Mouse (Mus musculus): ENCODE measurements around the gene Cdkl1. TPM values are rescaled to one million over a fixed set of nuclear protein-coding genes. Genes with fewer than 3 reads are reported as not detected.

Gene Cdkl1
- total and polyA plus RNA-seq, 3 experiments = 0.08 to 0.32 TPM; not detected in 1

GRCm38 (mm10) chr12:69809439-69809838 lies 18.4 kb upstream of the Cdkl1 start:
- Histone ChIP-seq H3K27ac (ENCODE audit: control insufficient read depth, low read depth, low read length) (no peak overlapping the region), H3K9me3 (replicated peaks; ENCODE audit: insufficient read depth, low read length) (no peaks in the 10 kb centered on the region), H3K36me3 (ENCODE audit: control insufficient read depth in 1 of 2, insufficient read depth in 2 of 2, low read length in 2 of 2) (no peaks in the 10 kb centered on the region; a peak in 3 of 4 replicates), H3K79me2 (ENCODE audit: control insufficient read depth, insufficient read depth, low read length, poor library complexity) (no peaks in the 10 kb centered on the region), H3K4me3 (ENCODE audit: control insufficient read depth in 1 of 2, insufficient read depth in 1 of 2, low read depth in 2 of 2, low read length in 2 of 2) (no peak overlapping the region), H3K4me1 (ENCODE audit: control insufficient read depth in 1 of 2, insufficient read depth in 2 of 2, low read length in 2 of 2) (peaks cover 3 to 6% of the 10 kb centered on the region in 2 experiments; a peak in 3 of 4 replicates), H3K27me3 (ENCODE audit: control insufficient read depth in 1 of 2, insufficient read depth in 2 of 2, low read length in 2 of 2) (no peaks in the 10 kb centered on the region), H3K9ac (ENCODE audit: control insufficient read depth, low read depth, low read length, poor library complexity, severe bottlenecking) (no peak overlapping the region)
- TF ChIP-seq JUND (IDR thresholded peaks at IDR 0.05; ENCODE audit: low read depth, low read length) (no peak), USF1 (IDR thresholded peaks at IDR 0.05; ENCODE audit: low read depth, low read length) (no peak), UBTF (IDR thresholded peaks at IDR 0.05; ENCODE audit: borderline replicate concordance, insufficient read depth, low read depth, low read length) (no peak), ZMIZ1 (IDR thresholded peaks at IDR 0.05; ENCODE audit: low read depth, low read length) (no peak), MXI1 (IDR thresholded peaks at IDR 0.05; ENCODE audit: low read depth, low read length) (no peak), CHD1 (IDR thresholded peaks at IDR 0.05; ENCODE audit: low read depth, low read length) (no peak), RCOR1 (IDR thresholded peaks at IDR 0.05; ENCODE audit: low read depth, low read length) (no peak), MYB (IDR thresholded peaks at IDR 0.05; ENCODE audit: low read depth, low read length) (no peak)
- no peak for DNase-seq (ENCODE audit: low read depth, low spot score)

- H3K79me2 ChIP-seq (ENCODE audit: control insufficient read depth, insufficient read depth, low read length, poor library complexity) = no peaks in the 10 kb centered on the region
- H3K27me3 ChIP-seq (ENCODE audit: control insufficient read depth in 1 of 2, insufficient read depth in 2 of 2, low read length in 2 of 2) = no peaks in the 10 kb centered on the region
- H3K9me3 ChIP-seq (replicated peaks; ENCODE audit: insufficient read depth, low read length) = no peaks in the 10 kb centered on the region
- H3K9ac ChIP-seq (ENCODE audit: control insufficient read depth, low read depth, low read length, poor library complexity, severe bottlenecking) = no peak overlapping the region
- no peak for DNase-seq (ENCODE audit: low read depth, low spot score)
- no peak overlapping the region for H3K27ac ChIP-seq (ENCODE audit: control insufficient read depth, low read depth, low read length)
- no peaks in the 10 kb centered on the region; a peak in 3 of 4 replicates for H3K36me3 ChIP-seq (ENCODE audit: control insufficient read depth in 1 of 2, insufficient read depth in 2 of 2, low read length in 2 of 2)
- TF ChIP-seq ZC3H11A (IDR thresholded peaks at IDR 0.05; ENCODE audit: low read depth, low read length) = no peak
- peak in 1 of 2 experiments; percentile 36; a peak in 1 of 4 replicates for TF ChIP-seq EP300 (IDR thresholded peaks at IDR 0.05; ENCODE audit: low read depth in 1 of 2, low read length in 2 of 2)
- no peak for TF ChIP-seq SIN3A (IDR thresholded peaks at IDR 0.05; ENCODE audit: low read length)
- no peak for TF ChIP-seq NRF1 (IDR thresholded peaks at IDR 0.05; ENCODE audit: insufficient read depth, low read depth, low read length, poor library complexity, severe bottlenecking)
- no peak for TF ChIP-seq ZMIZ1 (IDR thresholded peaks at IDR 0.05; ENCODE audit: low read depth, low read length)
- TF ChIP-seq ETS1 (IDR thresholded peaks at IDR 0.05; ENCODE audit: low read depth, low read length) = peak; percentile 44; the same call in 1 of the 2 replicates
- TF ChIP-seq TCF12 (IDR thresholded peaks at IDR 0.05; ENCODE audit: low read depth, low read length) = 0 out of 2 replicates have a peak, but pooled peaks have one; percentile 21
- peak; percentile 19; the same call in 1 of the 2 replicates for TF ChIP-seq MEF2A (IDR thresholded peaks at IDR 0.05; ENCODE audit: extremely low read depth, insufficient replicate concordance, low read depth, low read length, poor library complexity, severe bottlenecking)
- TF ChIP-seq POLR2AphosphoS2 (IDR thresholded peaks at IDR 0.05; ENCODE audit: low read length) = no peak
- 0 out of 2 replicates have a peak, but pooled peaks have one; percentile 16 for TF ChIP-seq GATA1 (IDR thresholded peaks at IDR 0.05; ENCODE audit: low read depth, low read length)
- no peak overlapping the region for H3K4me3 ChIP-seq (ENCODE audit: control insufficient read depth in 1 of 2, insufficient read depth in 1 of 2, low read depth in 2 of 2, low read length in 2 of 2)
- H3K4me1 ChIP-seq (ENCODE audit: control insufficient read depth in 1 of 2, insufficient read depth in 2 of 2, low read length in 2 of 2) = peaks cover 3 to 6% of the 10 kb centered on the region in 2 experiments; a peak in 3 of 4 replicates
Observed at GRCm38 (mm10) chr12:69807399-69807985, 16.4 kb upstream of the Cdkl1 start.
